Mouse (Mus musculus): ENCODE measurements around the gene Josd1.

- TF ChIP-seq CTCF (IDR thresholded peaks at IDR 0.05) (no peak), EP300 (IDR thresholded peaks at IDR 0.05) (no peak)
Observed at GRCm38 (mm10) chr15:79686046-79686869, 1.5 kb downstream of the Josd1 start.

Measured in lung, postnatal 0 days (tissue).